Mouse (Mus musculus): ENCODE data around the gene Vezf1.

DNA sequence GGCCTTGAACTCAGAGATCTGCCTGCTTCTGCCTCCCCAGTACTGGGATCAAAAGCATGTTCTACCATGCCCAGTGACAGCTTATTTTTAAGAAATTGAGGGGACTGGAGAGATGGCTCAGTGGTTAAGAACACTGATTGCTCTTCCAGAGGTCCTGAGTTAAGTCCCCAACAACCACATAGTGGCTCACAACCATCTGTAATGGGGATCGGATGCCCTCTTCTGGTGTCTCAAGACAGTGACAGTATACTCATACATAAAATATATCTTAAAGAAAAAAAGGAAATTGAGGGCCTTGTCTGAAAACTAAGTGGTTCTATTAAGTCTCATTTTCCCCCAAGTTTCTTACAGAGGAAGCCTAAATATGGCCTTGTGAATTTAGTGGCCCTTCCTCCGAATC lies 10.3 kb upstream of the Vezf1 start:
- no peak for TF ChIP-seq CTCF (conservative IDR thresholded peaks at IDR 0.05; ENCODE audit: low read length)
- no peak for TF ChIP-seq NANOG (IDR thresholded peaks at IDR 0.05; ENCODE audit: borderline replicate concordance, low read length)

Measured in E14TG2a.4 (cell line).